Mouse (Mus musculus) liver, embryonic 12.5 days (tissue): ENCODE results near the gene Nucks1. TPM values are rescaled to one million over a fixed set of nuclear protein-coding genes. Genes with fewer than 3 reads are reported as not detected.
"Not testable (repeated sequence)": the region's sequence is repeated elsewhere in the genome, so short reads cannot be mapped to it uniquely, and the experiment has no call there.

Source experiments
- ATAC-seq: fragments of 200-750 bp; cut with Nextera tagmentation; 2 replicates; pipeline ENCODE4 v1.8.0; 2017; ENCODE audit warnings: moderate number of reproducible peaks, mild to moderate bottlenecking, moderate library complexity
- H3K27ac ChIP-seq: fragments of 300-500 bp; sonication (generic); 2 replicates; pipeline ENCODE4 v1.5.1; 2016; ENCODE audit warnings: mild to moderate bottlenecking
- H3K27me3 ChIP-seq: fragments of 300-500 bp; sonication (generic); replicated peaks from 2 replicates; pipeline ENCODE4 v1.6.1; 2016; ENCODE audit warnings: mild to moderate bottlenecking, moderate library complexity
- H3K36me3 ChIP-seq: fragments of 300-500 bp; sonication (generic); 2 replicates; pipeline ENCODE4 v1.6.1; 2016; ENCODE audit warnings: mild to moderate bottlenecking, moderate library complexity
- H3K4me1 ChIP-seq: fragments of 300-500 bp; sonication (generic); 2 replicates; pipeline ENCODE4 v1.6.1; 2016
- H3K4me2 ChIP-seq: fragments of 300-500 bp; sonication (generic); 2 replicates; pipeline ENCODE4 v1.6.1; 2016; ENCODE audit warnings: mild to moderate bottlenecking, moderate library complexity
- H3K4me3 ChIP-seq: fragments of 300-500 bp; sonication (generic); 2 replicates; pipeline ENCODE4 v1.5.1; 2016; ENCODE audit warnings: mild to moderate bottlenecking, moderate library complexity
- H3K9ac ChIP-seq: fragments of 300-500 bp; sonication (generic); 2 replicates; pipeline ENCODE4 v1.6.1; 2016; ENCODE audit warnings: mild to moderate bottlenecking, moderate library complexity
- H3K9me3 ChIP-seq: fragments of 300-500 bp; sonication (generic); replicated peaks from 2 replicates; pipeline ENCODE4 v1.6.1; 2016; ENCODE audit warnings: mild to moderate bottlenecking, moderate library complexity
- WGBS: fragments of 180-500 bp; shearing (Covaris S2); methylation state at CpG from one replicate; pipeline ENCODE4 v1.1.7; 2016; ENCODE audit not compliant: insufficient replicate concordance; 5-methylcytosine and 5-hydroxymethylcytosine counted together
- polyA plus RNA-seq: library from polyadenylated mRNA; unstranded; fragments of >200 nt; fragmentation: Nextera tagmentation; extraction: Ambion mirVana; gene quantifications from 2 replicates; pipeline ENCODE4 v1.2.1, GENCODE M21; 2016

Nucks1 gene
- polyA plus RNA-seq, 1 experiment from 2014 or later = 59.7 TPM

GRCm38 (mm10) chr1:131886641-131887040, 23.7 kb upstream of the Nucks1 start:
- H3K9me3 ChIP-seq = no peaks in the 10 kb centered on the region
- no peaks in the 10 kb centered on the region for H3K36me3 ChIP-seq
- H3K4me3 ChIP-seq = no peak overlapping the region
- no peaks in the 10 kb centered on the region for H3K4me1 ChIP-seq
- H3K9ac ChIP-seq = no peak overlapping the region
- ATAC-seq = no peak
- no peak overlapping the region for H3K27ac ChIP-seq
- H3K27me3 ChIP-seq = no peaks in the 10 kb centered on the region; the same call in 1 of the 2 replicates
- H3K4me2 ChIP-seq = no peak overlapping the region
- 80% methylated on average over 3 of the region's 3 CpGs for WGBS

- no peaks in the 10 kb centered on the region for H3K36me3 ChIP-seq
- WGBS = 65% methylated on average over 6 of the region's 6 CpGs
- H3K27me3 ChIP-seq = no peaks in the 10 kb centered on the region; the same call in 1 of the 2 replicates
- H3K4me2 ChIP-seq = no peak overlapping the region
- no peak overlapping the region for H3K4me3 ChIP-seq
- no peak overlapping the region for H3K9ac ChIP-seq
- no peak for ATAC-seq
- H3K9me3 ChIP-seq = no peaks in the 10 kb centered on the region
- H3K4me1 ChIP-seq = no peaks in the 10 kb centered on the region
- H3K27ac ChIP-seq = no peak overlapping the region
Measured at GRCm38 (mm10) chr1:131890043-131890658, 20.2 kb upstream of the Nucks1 start.

GRCm38 (mm10) chr1:131891436-131891835, 18.9 kb upstream of the Nucks1 start:
- H3K27me3 ChIP-seq = no peaks in the 10 kb centered on the region; the same call in 1 of the 2 replicates
- no peaks in the 10 kb centered on the region for H3K36me3 ChIP-seq
- no peaks in the 10 kb centered on the region for H3K9me3 ChIP-seq
- H3K4me1 ChIP-seq = no peaks in the 10 kb centered on the region
- no peak overlapping the region for H3K9ac ChIP-seq
- no peak overlapping the region for H3K4me3 ChIP-seq
- H3K4me2 ChIP-seq = no peak overlapping the region
- WGBS = 68% methylated on average over 4 of the region's 4 CpGs
- no peak overlapping the region for H3K27ac ChIP-seq
- no peak for ATAC-seq

GRCm38 (mm10) chr1:131902679-131903078, 7.7 kb upstream of the Nucks1 start:
- H3K27ac ChIP-seq = no peak overlapping the region
- no peaks in the 10 kb centered on the region for H3K36me3 ChIP-seq
- H3K27me3 ChIP-seq = peaks cover 26% of the 10 kb centered on the region
- no peak overlapping the region for H3K4me2 ChIP-seq
- H3K4me3 ChIP-seq = no peak overlapping the region
- H3K9ac ChIP-seq = no peak overlapping the region
- H3K4me1 ChIP-seq = no peaks in the 10 kb centered on the region
- 63% methylated on average over 4 of the region's 4 CpGs for WGBS
- no peaks in the 10 kb centered on the region for H3K9me3 ChIP-seq
- ATAC-seq = no peak

- Histone ChIP-seq H3K4me3 (no peak overlapping the region), H3K4me1 (no peaks in the 10 kb centered on the region), H3K27ac (no peak overlapping the region), H3K4me2 (no peak overlapping the region), H3K9ac (no peak overlapping the region), H3K9me3 (no peaks in the 10 kb centered on the region), H3K36me3 (no peaks in the 10 kb centered on the region), H3K27me3 (peaks cover 32% of the 10 kb centered on the region)
- ATAC-seq = no peak
- 73% methylated on average over 7 of the region's 7 CpGs for WGBS
Measured at GRCm38 (mm10) chr1:131903251-131903650, 7.1 kb upstream of the Nucks1 start.

GRCm38 (mm10) chr1:131905497-131905896, 4.8 kb upstream of the Nucks1 start:
- Histone ChIP-seq H3K4me2 (no peak overlapping the region), H3K4me3 (no peak overlapping the region), H3K9me3 (no peaks in the 10 kb centered on the region), H3K27ac (no peak overlapping the region), H3K4me1 (peaks cover 5% of the 10 kb centered on the region), H3K36me3 (no peaks in the 10 kb centered on the region), H3K27me3 (peaks cover 40% of the 10 kb centered on the region), H3K9ac (no peak overlapping the region)
- ATAC-seq = no peak
- 3% methylated on average over 1 of the region's 1 CpGs for WGBS

GRCm38 (mm10) chr1:131908456-131908855, 1.9 kb upstream of the Nucks1 start:
- WGBS = 27% methylated on average over 3 of the region's 3 CpGs
- ATAC-seq = no peak
- no peak overlapping the region for H3K4me3 ChIP-seq

GRCm38 (mm10) chr1:131909236-131909635, 1.1 kb upstream of the Nucks1 start:
- not testable (repeated sequence) for H3K9me3 ChIP-seq, H3K27ac ChIP-seq, ATAC-seq, H3K4me2 ChIP-seq, H3K4me3 ChIP-seq, H3K9ac ChIP-seq
- Histone ChIP-seq H3K36me3 (peaks cover 13% of the 10 kb centered on the region), H3K4me1 (peaks cover 23% of the 10 kb centered on the region), H3K27me3 (peaks cover 26% of the 10 kb centered on the region)
- 84% methylated on average over 2 of the region's 2 CpGs for WGBS

More at GRCm38 (mm10) chr1:131908456-131908855, 1.9 kb upstream of the Nucks1 start:
- Histone ChIP-seq H3K27me3 (peaks cover 33% of the 10 kb centered on the region), H3K9ac (no peak overlapping the region), H3K4me1 (peaks cover 21% of the 10 kb centered on the region), H3K27ac (no peak overlapping the region), H3K4me2 (no peak overlapping the region), H3K36me3 (peaks cover 10% of the 10 kb centered on the region), H3K9me3 (no peaks in the 10 kb centered on the region)

- Histone ChIP-seq H3K9ac (peak overlapping the region; percentile 99), H3K27ac (peak overlapping the region; percentile 95), H3K27me3 (peaks cover 23% of the 10 kb centered on the region), H3K4me3 (peak overlapping the region; percentile 85), H3K9me3 (no peaks in the 10 kb centered on the region), H3K4me2 (peak overlapping the region; percentile 76), H3K36me3 (peaks cover 24% of the 10 kb centered on the region), H3K4me1 (peaks cover 33% of the 10 kb centered on the region)
- under 1% methylated on average over 88 of the region's 88 CpGs for WGBS
- peak; percentile 75 for ATAC-seq
Measured at GRCm38 (mm10) chr1:131910674-131911558, 582 bp downstream of the Nucks1 start.

- peaks cover 83% of the 10 kb centered on the region for H3K36me3 ChIP-seq
- H3K9ac ChIP-seq = no peak overlapping the region
- no peaks in the 10 kb centered on the region for H3K27me3 ChIP-seq
- ATAC-seq = no peak
- H3K4me2 ChIP-seq = no peak overlapping the region
- H3K4me3 ChIP-seq = no peak overlapping the region
- no peak overlapping the region for H3K27ac ChIP-seq
- peaks cover 24% of the 10 kb centered on the region for H3K4me1 ChIP-seq
- H3K9me3 ChIP-seq = no peaks in the 10 kb centered on the region
- 81% methylated on average over 6 of the region's 6 CpGs for WGBS
Measured at GRCm38 (mm10) chr1:131917634-131918033, 7.3 kb downstream of the Nucks1 start.

- Histone ChIP-seq H3K27ac (no peak overlapping the region), H3K27me3 (no peaks in the 10 kb centered on the region), H3K4me1 (peaks cover 16% of the 10 kb centered on the region), H3K36me3 (peaks cover 90% of the 10 kb centered on the region), H3K9ac (no peak overlapping the region), H3K4me3 (no peak overlapping the region), H3K4me2 (no peak overlapping the region), H3K9me3 (no peaks in the 10 kb centered on the region)
- no peak for ATAC-seq
- WGBS = 96% methylated on average over 2 of the region's 2 CpGs
Measured at GRCm38 (mm10) chr1:131919052-131919451, 8.7 kb downstream of the Nucks1 start.

GRCm38 (mm10) chr1:131922100-131922499, 11.8 kb downstream of the Nucks1 start:
- Histone ChIP-seq H3K9me3 (no peaks in the 10 kb centered on the region), H3K27ac (no peak overlapping the region), H3K4me3 (no peak overlapping the region), H3K4me1 (0 out of 2 replicates have a peak, but pooled peaks cover 6% of the 10 kb centered on the region), H3K4me2 (no peak overlapping the region), H3K27me3 (no peaks in the 10 kb centered on the region), H3K36me3 (peaks cover 95% of the 10 kb centered on the region), H3K9ac (no peak overlapping the region)
- no peak for ATAC-seq
- 90% methylated on average over 3 of the region's 3 CpGs for WGBS
